Mouse (Mus musculus) frontal cortex, postnatal 14 days (tissue): Measurements from ENCODE around the gene Dis3.

Experiments used
- DNase-seq, 2 experiments: peaks; one replicate each; pipeline ENCODE4 v3.0.0; 2022; ENCODE audit warnings: low spot score in 2 of 2

The Dis3 gene

DNA sequence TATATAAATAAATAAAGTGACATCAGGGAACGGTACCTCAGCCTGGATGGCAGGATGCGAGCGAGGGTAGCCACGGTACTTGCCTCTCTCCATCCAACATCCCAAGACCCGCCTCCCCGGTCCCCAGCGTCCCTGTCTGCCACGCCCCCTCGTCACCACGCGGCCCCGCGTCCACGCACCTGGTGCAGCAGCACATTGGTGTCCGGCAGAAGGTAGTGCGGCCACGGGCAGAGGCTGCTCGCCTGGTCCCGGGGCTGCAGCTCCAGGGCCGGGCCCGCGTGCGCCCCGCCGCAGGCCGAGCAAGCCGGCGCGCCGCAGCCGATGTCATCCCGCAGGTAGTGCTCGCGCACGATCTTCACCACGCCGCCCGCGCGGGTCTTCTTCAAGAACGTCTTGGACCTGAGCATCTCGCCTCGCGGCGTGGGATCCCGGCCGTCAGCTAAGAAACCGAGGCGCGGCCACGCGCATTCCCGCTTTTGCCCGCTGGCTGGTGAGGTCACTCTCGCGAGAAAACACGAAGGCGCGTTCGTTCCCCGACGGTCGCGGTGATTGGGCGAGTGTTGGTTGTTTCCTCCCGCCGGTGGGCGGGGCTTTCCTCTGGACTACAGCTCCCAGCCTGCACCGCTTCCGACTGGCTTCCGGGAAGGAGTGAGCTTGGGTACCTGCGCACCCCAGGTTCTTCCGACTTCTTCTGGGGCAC is at the start of gene Dis3, which contains the start of gene Pibf1:
TSS of gene Dis3 (minus strand) at position 504 of the 700 bp plus-strand sequence.
TSS of gene Pibf1 (plus strand) at position 158 of the 700 bp plus-strand sequence.
- peak; percentile 98 to 99 for DNase-seq

- no peak for DNase-seq
Measured at GRCm38 (mm10) chr14:99146841-99147240, 47.3 kb upstream of the Dis3 start.

- DNase-seq = peak; percentile 28 to 75
Measured at GRCm38 (mm10) chr14:99141786-99142633, 42.4 kb upstream of the Dis3 start.

DNA sequence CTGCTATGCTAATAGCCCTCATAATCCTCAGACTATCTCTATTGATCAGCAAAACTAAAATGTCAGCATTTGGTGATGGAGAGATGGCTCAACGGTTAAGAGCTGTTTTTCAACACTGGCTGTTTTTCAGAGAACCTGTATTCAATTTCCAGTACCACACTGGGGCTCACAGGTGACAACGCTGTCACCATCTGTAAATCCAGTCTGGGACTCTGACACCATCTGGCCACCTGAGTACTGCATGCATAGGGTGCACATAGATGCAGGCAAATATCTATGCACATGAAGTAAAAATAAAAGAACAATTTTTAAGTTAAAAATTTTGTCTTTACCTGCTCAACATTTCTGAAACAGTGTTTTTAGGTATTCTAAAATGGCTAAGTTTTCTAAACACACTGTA is 40.5 kb upstream of the Dis3 start:
- DNase-seq = no peak

GRCm38 (mm10) chr14:99136297-99136696 is 36.7 kb upstream of the Dis3 start:
- DNase-seq = no peak

GRCm38 (mm10) chr14:99135761-99136160 is 36.2 kb upstream of the Dis3 start:
- DNase-seq = no peak

GRCm38 (mm10) chr14:99134048-99134447 is 34.5 kb upstream of the Dis3 start:
- no peak for DNase-seq

GRCm38 (mm10) chr14:99129050-99129449 is 29.5 kb upstream of the Dis3 start:
- no peak for DNase-seq

GRCm38 (mm10) chr14:99127509-99127908 is 27.9 kb upstream of the Dis3 start:
- DNase-seq = no peak

- DNase-seq = no peak
Measured at GRCm38 (mm10) chr14:99126713-99127112, 27.1 kb upstream of the Dis3 start.

DNA sequence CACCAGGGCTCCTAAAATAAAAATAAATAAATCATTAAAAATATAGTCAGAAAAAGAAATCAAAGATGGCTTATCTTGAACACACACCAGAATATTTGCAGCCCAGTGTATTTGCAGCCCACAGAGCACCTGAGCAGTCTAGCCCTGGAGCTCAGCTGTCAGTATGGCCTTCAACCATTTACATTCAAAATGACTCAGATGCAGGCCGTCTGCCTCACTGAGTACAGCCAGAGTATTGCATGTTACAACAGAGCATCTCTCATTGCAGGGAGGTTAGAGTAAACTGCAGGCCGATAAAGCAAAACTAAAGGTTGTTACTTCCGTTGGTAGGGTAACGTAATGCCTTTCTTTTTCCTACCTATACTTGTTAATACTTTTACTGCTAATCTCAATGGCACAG is 24.5 kb upstream of the Dis3 start:
- no peak for DNase-seq

DNA sequence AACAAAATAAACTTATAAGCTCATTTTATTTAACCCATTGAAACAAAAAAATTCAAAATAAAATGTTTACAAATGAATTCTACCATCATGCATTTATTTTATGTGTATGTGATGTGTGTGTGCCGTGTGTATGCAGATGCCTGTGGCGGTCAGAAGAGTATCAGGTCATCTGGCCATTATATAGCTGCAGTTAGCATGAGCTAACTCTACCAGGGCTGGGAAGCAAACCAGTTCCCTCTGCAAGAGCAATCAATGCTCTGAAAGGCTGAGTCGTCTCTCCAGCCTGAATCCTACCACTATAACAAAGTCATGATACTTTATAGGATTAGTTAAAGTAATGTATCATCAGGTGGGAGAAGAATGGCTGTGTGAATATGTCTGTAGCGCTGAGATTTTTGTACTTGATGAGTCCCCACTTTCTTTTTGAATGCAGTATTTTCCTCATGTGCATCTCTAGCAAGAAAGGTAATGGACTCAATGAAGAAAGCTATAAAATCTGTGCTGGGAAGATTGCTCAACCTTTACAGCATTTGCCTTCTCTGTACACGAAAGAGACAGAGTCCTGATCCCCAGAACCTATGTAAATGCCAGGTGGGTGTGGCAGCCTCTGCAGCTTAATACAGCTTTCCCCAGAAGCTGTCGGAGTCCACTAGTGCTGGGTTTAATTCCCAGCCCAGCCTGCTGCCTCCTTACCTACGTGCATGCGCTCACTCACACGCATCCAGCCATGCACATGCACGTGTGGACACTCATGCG is 22.2 kb upstream of the Dis3 start:
- no peak for DNase-seq

DNA sequence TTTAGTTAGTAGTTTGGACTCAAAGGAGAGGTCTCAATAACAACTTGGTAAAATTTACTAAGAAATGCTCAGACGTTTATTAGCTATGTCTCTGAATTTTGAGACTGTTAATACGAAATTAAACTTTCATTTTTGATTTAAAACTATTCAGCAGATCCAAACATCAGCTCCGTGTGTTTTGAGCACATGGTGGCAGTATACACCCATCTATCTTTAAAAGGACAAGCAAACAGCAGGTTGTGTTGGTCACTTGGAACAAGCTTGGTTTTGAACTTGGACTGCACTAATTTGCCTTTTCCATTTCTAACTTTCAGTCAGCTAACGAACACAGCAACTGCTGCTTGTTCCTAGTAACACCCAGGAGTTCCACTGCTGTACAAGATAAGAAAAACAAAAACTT is 18.0 kb upstream of the Dis3 start:
- no peak for DNase-seq

DNA sequence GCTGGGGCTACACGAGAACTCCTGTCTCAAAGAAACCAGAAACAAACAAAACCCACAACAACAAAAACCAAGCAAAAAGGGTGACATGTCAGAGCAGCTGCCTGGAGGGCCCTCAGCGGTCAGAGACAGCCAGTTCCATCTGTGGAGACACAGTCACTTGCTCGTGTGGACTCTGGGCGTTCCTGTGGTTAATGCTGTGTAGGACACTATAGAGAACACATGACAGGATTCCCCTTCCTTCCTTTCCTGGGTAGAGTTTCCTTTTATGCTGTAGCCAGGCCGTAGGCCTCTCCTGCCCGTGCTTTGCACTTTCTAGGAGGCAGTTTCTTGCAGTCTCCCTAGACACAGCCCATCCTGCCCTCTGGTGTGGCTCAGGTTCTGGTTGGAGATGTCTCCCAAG is 9.2 kb upstream of the Dis3 start:
- DNase-seq = no peak

DNA sequence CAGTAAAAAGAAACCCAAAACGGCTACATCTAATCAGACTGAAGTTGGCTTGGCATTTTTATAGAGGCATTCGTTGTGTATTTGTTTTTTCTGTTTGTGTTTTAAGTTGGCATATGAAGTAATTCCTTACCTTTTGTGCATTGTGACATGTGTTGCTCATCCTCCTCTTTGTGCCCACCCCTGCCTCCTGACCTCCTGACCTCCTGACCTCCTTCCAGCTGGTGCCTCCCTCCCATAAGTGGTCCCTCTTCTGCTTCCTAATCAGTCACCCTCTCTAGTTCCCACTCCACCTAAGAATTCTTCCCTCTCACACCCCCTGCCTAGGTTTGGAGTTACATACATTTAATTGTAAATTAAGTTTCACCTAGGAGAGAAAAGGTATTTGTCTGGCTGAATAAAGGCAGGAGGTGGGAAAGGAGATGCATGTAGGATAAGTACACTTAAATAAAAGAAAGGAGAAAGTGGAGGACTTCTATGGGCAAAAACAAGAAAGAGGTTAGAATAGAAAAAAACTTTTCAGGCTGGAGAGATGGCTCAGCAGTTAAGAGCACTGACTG is 8.1 kb upstream of the Dis3 start:
- no peak for DNase-seq

DNA sequence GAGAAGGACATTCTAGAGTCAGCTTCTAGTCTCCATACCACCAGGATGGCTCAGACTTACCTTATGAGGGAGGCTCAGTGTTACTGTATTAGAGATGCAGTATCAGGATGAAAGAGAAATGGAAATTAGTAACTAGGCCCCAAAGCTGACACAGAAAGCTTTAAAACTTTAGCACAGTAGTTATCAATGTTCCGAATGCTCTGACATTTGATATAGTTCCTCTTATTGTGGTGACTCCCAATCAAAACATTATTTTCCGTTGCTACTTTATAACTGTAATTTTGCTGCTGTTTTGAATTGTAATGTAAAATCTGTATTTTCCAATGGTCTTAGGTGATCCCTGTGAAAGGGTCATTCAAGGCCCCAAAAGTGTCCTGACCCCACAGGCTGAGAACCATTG is 7.1 kb upstream of the Dis3 start:
- no peak for DNase-seq

DNA sequence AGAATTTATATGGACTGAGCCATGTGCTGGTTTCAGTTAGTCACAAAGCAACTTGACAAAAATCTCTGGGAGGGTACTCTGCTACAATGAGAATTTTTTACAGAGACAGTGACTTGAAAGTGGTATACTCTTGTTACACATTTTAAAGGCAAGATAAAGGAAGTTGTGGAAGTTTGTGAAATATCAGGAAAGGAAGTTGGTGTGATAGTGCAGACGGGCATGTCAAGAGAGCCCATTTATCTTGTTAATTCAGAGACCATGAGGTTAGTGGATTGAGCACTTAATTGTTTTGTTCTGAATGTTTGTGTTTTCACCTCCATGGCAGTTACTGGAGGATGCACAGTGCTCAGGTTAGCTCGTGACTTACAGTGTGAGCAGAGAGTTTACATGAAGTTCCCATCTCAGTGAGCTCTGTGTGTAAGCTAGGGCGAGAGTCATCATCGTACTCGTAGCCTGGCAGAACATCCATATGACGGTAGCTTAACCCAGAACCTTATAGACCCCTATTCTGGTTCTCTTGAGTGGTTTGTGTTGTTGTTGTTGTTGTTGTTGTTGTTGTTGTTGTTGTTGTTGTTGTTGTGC is 5.1 kb upstream of the Dis3 start:
- DNase-seq = no peak

DNA sequence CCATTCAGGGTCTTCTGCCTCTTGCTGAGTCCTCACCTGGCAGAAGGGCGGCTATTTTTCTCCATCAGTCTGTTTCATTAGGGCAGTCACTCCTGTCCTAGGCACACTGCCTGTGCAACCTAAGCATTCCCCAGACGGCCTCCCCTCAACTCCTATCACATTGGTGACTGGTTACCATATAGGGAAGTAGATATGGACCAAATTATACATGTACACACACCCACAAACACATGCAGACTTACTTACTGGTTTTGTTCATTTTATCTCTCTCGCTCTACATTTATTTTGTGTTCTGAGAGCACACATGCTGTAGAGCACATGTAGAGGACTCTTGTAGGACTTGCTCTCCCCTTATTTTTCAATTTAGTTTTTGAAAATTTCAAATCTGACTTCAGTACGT is 3.5 kb upstream of the Dis3 start:
- no peak for DNase-seq

DNA sequence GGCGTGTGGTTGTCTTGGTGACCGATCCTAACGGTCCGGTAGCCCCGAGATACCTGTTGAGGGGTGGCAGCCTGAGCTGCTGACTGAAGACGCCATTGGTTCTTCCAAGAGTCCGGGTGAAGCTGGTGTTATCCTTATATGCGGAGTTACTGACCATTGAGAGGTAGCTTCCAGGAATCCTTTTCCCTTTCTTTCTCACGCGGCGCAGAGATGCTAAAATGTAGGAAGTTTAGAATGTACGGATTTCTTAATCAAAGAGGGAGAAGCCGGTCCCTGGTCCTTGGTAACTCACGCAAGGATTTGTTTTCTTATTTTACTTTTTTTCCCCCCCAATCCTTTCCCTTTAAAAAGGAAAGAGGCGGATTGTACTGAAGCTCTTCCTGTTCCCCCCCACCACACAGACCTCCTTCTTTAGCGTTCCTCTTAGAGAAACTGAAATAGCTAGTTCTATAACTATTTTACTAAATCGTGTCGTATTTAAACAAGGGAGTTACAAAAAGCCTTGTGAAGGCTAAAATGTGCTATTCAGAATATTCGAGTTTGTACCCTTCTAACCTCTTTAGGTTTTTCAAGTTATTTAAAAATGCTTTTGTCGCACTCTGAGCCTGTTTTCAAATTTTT is 507 bp upstream of the Dis3 start:
- DNase-seq = no peak

DNA sequence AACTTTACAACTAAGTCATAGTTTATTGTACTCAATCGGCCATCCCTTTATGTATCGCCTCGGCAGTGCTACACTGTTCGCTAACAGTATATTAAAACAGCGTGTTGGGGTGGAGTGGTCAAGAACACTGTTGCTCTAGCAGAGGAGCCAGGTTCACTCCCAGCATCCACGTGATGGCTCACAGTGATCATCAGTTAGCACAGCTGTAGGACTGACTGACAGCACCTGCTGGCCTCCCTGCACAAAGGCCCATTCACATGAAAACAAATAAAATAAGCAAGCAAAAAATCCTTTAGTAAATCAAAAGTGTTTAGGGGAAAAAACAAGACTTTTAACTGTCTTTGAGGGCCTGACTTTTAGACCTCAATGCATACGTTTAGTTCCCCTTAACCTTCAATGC is 10.6 kb downstream of the Dis3 start:
- DNase-seq = no peak

DNA sequence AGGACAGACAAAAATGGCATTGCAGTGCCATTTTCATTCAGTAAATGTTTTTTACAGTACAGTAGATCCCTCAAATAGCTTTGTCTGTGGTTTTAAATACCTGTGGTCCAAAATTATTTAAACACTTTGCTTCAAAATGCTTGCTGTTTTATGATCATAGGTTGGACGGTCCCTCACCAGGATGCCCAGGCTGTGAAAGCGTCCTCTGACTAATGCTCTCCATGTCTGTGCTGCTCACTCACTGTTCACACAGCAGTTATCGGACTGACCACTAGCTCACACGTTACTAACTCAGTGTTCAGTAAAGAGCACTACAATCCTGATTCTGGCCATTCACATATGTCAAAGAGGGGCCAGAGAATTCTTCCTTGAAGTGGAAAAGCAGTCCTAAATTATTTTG is 28.4 kb downstream of the Dis3 start:
- no peak for DNase-seq
